ENCODE assay signal across 8 mouse cellular contexts in genomic region chr10:80227166-80227539, GRCm38 (mm10). TPM values are rescaled to one million over a fixed set of nuclear protein-coding genes. Genes with fewer than 3 reads are reported as not detected.
DNase-seq lines count a peak whose midpoint lies in the region; ATAC-seq and TF ChIP-seq lines count a peak whose summit lies in the region.

No protein-coding gene starts in this region.

- H3K36me3 ChIP-seq in embryonic facial prominence, embryonic 12.5 days, result peaks cover 29% of the 10 kb centered on the region
- H3K36me3 ChIP-seq in hindbrain, postnatal 0 days (ENCODE audit: insufficient read depth, low read length), result peaks cover 8% of the 10 kb centered on the region
- H3K36me3 ChIP-seq in myocyte (ENCODE audit: control insufficient read depth, insufficient read depth), result peaks cover 14% of the 10 kb centered on the region

- peak overlapping the region; percentile 94 for H3K9ac ChIP-seq in embryonic facial prominence, embryonic 12.5 days
- H3K9ac ChIP-seq in hindbrain, postnatal 0 days (replicated peaks; ENCODE audit: low read length), result peak overlapping the region; percentile 92

- H3ac ChIP-seq in myocyte (ENCODE audit: control insufficient read depth, insufficient read length), result peak overlapping the region; percentile 14

- peak overlapping the region; percentile 79 for H3K4me3 ChIP-seq in layer of hippocampus, adult 2 months
- H3K4me3 ChIP-seq in embryonic facial prominence, embryonic 12.5 days, result peak overlapping the region; percentile 83
- peak overlapping the region; percentile 73 for H3K4me3 ChIP-seq in hindbrain, postnatal 0 days (ENCODE audit: low read length)
- peak overlapping the region; percentile 33 for H3K4me3 ChIP-seq in myocyte

- no peak for ATAC-seq in embryonic facial prominence, embryonic 12.5 days (ENCODE audit: insufficient number of reproducible peaks, insufficient read depth, low FRiP score, low TSS enrichment)
- ATAC-seq in hindbrain, postnatal 0 days, result no peak; the same call in 1 of the 2 replicates

- H3K4me2 ChIP-seq in embryonic facial prominence, embryonic 12.5 days (replicated peaks), result peak overlapping the region; percentile 83
- peak overlapping the region; percentile 95 for H3K4me2 ChIP-seq in hindbrain, postnatal 0 days (ENCODE audit: low read depth, low read length)
- peak overlapping the region; percentile 98 for H3K4me2 ChIP-seq in myocyte (ENCODE audit: low read depth)

- peak overlapping the region; percentile 98 for H3K27ac ChIP-seq in layer of hippocampus, adult 2 months
- peak overlapping the region; percentile 96 for H3K27ac ChIP-seq in embryonic facial prominence, embryonic 12.5 days
- H3K27ac ChIP-seq in hindbrain, postnatal 0 days, result peak overlapping the region; percentile 97

- peaks cover 21% of the 10 kb centered on the region for H3K79me2 ChIP-seq in myocyte (ENCODE audit: control insufficient read depth, insufficient read depth)

- TF ChIP-seq POLR2A in myocyte (IDR thresholded peaks at IDR 0.05; ENCODE audit: insufficient read length, low read depth), result no peak

- TF ChIP-seq CTCF in layer of hippocampus, adult 2 months (conservative IDR thresholded peaks at IDR 0.05), result no peak
- no peak for TF ChIP-seq CTCF in hindbrain, postnatal 0 days (IDR thresholded peaks at IDR 0.05; ENCODE audit: low read depth)

- no peaks in the 10 kb centered on the region for H3K9me3 ChIP-seq in embryonic facial prominence, embryonic 12.5 days
- no peaks in the 10 kb centered on the region for H3K9me3 ChIP-seq in hindbrain, postnatal 0 days (ENCODE audit: low read length)

- WGBS in embryonic facial prominence, embryonic 12.5 days, result 5% methylated on average over 10 of the region's 10 CpGs
- 6% methylated on average over 10 of the region's 10 CpGs for WGBS in hindbrain, postnatal 0 days

- H3K27me3 ChIP-seq in embryonic facial prominence, embryonic 12.5 days, result no peaks in the 10 kb centered on the region
- H3K27me3 ChIP-seq in hindbrain, postnatal 0 days (ENCODE audit: insufficient read depth, low read length), result no peaks in the 10 kb centered on the region
- no peaks in the 10 kb centered on the region for H3K27me3 ChIP-seq in myocyte (ENCODE audit: control insufficient read depth, insufficient read depth, insufficient read length)

- peaks cover 36% of the 10 kb centered on the region for H3K4me1 ChIP-seq in embryonic facial prominence, embryonic 12.5 days
- H3K4me1 ChIP-seq in hindbrain, postnatal 0 days (ENCODE audit: insufficient read depth, low read length), result peaks cover 18% of the 10 kb centered on the region

- no peak for DNase-seq in layer of hippocampus, adult 2 months (ENCODE audit: low spot score in 2 of 2)
- DNase-seq in layer of hippocampus, postnatal 36 days, result no peak
- peak; percentile 23 for DNase-seq in hindbrain, postnatal 0 days (ENCODE audit: low spot score)
- no peak for DNase-seq in frontal cortex, postnatal 25 days (ENCODE audit: low spot score in 2 of 2)
- DNase-seq in adrenal gland, postnatal 25 days, result no peak
- DNase-seq in urinary bladder, postnatal 25 days (ENCODE audit: low spot score), result no peak

TF ChIP-seq in myocyte, 11 proteins besides CTCF, POLR2A, EP300 and RAD21:
- TF ChIP-seq TCF3 (IDR thresholded peaks at IDR 0.05; ENCODE audit: insufficient read length, low read depth) (no peak), MYOD1 (IDR thresholded peaks at IDR 0.05; ENCODE audit: control insufficient read depth in 1 of 3, insufficient read length in 2 of 3, low read depth in 2 of 3) (no peak), E2F4 (IDR thresholded peaks at IDR 0.05; ENCODE audit: insufficient read depth) (no peak), REST (IDR thresholded peaks at IDR 0.05; ENCODE audit: insufficient read depth, insufficient read length) (no peak), USF1 (IDR thresholded peaks at IDR 0.05; ENCODE audit: low read depth) (no peak), TCF12 (IDR thresholded peaks at IDR 0.05; ENCODE audit: insufficient read depth, poor library complexity, severe bottlenecking) (no peak), CEBPB (IDR thresholded peaks at IDR 0.05; ENCODE audit: insufficient read depth, poor library complexity, severe bottlenecking) (no peak), POLR2AphosphoS2 (IDR thresholded peaks at IDR 0.05; ENCODE audit: insufficient read length, low read depth) (no peak), MYOG (IDR thresholded peaks at IDR 0.05; ENCODE audit: control insufficient read depth in 1 of 3, insufficient read depth in 1 of 3, insufficient read length in 2 of 3, low read depth in 2 of 3) (no peak)

RNA-seq across cellular contexts. Expression of gene Mum1, which starts 0.9 kb away (rescaled TPM):
- total RNA-seq in layer of hippocampus, adult 2 months (2021), result 10 to 100 TPM; 41.4 to 49.6 TPM
- total RNA-seq in layer of hippocampus, postnatal 36 days (2021), result 10 to 100 TPM; 35.6 to 39.6 TPM
- polyA plus RNA-seq in embryonic facial prominence, embryonic 12.5 days (2016; fragmentation: Nextera tagmentation; extraction: Ambion mirVana), result 85.1 and 93.4 TPM in 2 replicates
- total RNA-seq in hindbrain, postnatal 0 days (2014; rRNA removed), result 41.5 and 49.3 TPM in 2 replicates
- polyA plus RNA-seq in hindbrain, postnatal 0 days (2015; fragmentation: Nextera tagmentation; extraction: Ambion mirVana), result 45.8 and 45.9 TPM in 2 replicates
- 30.7 TPM for polyA plus RNA-seq in myocyte (2012; fragmentation: generic; extraction: Trizol)
- total RNA-seq in adrenal gland, postnatal 25 days (2021), result 23.4 and 37.9 TPM in 2 replicates

RNA-seq across cellular contexts. Expression of gene Ndufs7, which starts 21.8 kb away (rescaled TPM):
- total RNA-seq in layer of hippocampus, adult 2 months (2021), result 100 to 1,000 TPM; 201 to 210 TPM
- total RNA-seq in layer of hippocampus, postnatal 36 days (2021), result 100 to 1,000 TPM; 199 to 204 TPM
- 260 and 269 TPM in 2 replicates for polyA plus RNA-seq in embryonic facial prominence, embryonic 12.5 days (2016; fragmentation: Nextera tagmentation; extraction: Ambion mirVana)
- total RNA-seq in hindbrain, postnatal 0 days (2014; rRNA removed), result 246 and 291 TPM in 2 replicates
- polyA plus RNA-seq in hindbrain, postnatal 0 days (2015; fragmentation: Nextera tagmentation; extraction: Ambion mirVana), result 410 and 430 TPM in 2 replicates
- 407 TPM for polyA plus RNA-seq in myocyte (2012; fragmentation: generic; extraction: Trizol)
- 238 and 243 TPM in 2 replicates for total RNA-seq in adrenal gland, postnatal 25 days (2021)

RNA-seq across cellular contexts. Expression of gene Gamt, which starts 33.7 kb away (rescaled TPM):
- total RNA-seq in layer of hippocampus, adult 2 months (2021), result 10 to 100 TPM; 29.8 to 33.1 TPM
- total RNA-seq in layer of hippocampus, postnatal 36 days (2021), result 10 to 100 TPM; 37.7 to 39.1 TPM
- polyA plus RNA-seq in embryonic facial prominence, embryonic 12.5 days (2016; fragmentation: Nextera tagmentation; extraction: Ambion mirVana), result 33.8 and 38.6 TPM in 2 replicates
- 40.9 and 44.5 TPM in 2 replicates for total RNA-seq in hindbrain, postnatal 0 days (2014; rRNA removed)
- polyA plus RNA-seq in hindbrain, postnatal 0 days (2015; fragmentation: Nextera tagmentation; extraction: Ambion mirVana), result 32.4 and 35.9 TPM in 2 replicates
- polyA plus RNA-seq in myocyte (2012; fragmentation: generic; extraction: Trizol), result 162 TPM
- total RNA-seq in adrenal gland, postnatal 25 days (2021), result 326 and 398 TPM in 2 replicates

RNA-seq across cellular contexts. Expression of gene Dazap1, which starts 34.1 kb away (rescaled TPM):
- total RNA-seq in layer of hippocampus, adult 2 months (2021), result 10 to 100 TPM; 91.2 to 95.4 TPM
- 100 to 1,000 TPM in 1 of 2 experiments, 10 to 100 TPM in 1; 82.6 to 100 TPM for total RNA-seq in layer of hippocampus, postnatal 36 days (2021)
- polyA plus RNA-seq in embryonic facial prominence, embryonic 12.5 days (2016; fragmentation: Nextera tagmentation; extraction: Ambion mirVana), result 70.7 and 71.8 TPM in 2 replicates
- total RNA-seq in hindbrain, postnatal 0 days (2014; rRNA removed), result 79.1 and 104 TPM in 2 replicates
- polyA plus RNA-seq in hindbrain, postnatal 0 days (2015; fragmentation: Nextera tagmentation; extraction: Ambion mirVana), result 38.5 and 39.4 TPM in 2 replicates
- 123 TPM for polyA plus RNA-seq in myocyte (2012; fragmentation: generic; extraction: Trizol)
- total RNA-seq in adrenal gland, postnatal 25 days (2021), result 111 and 117 TPM in 2 replicates

RNA-seq across cellular contexts. Expression of gene Efna2, which starts 47.9 kb away (rescaled TPM):
- 1 to 10 TPM; 7.1 to 9.7 TPM for total RNA-seq in layer of hippocampus, adult 2 months (2021)
- total RNA-seq in layer of hippocampus, postnatal 36 days (2021), result 1 to 10 TPM; 9.0 to 9.6 TPM
- polyA plus RNA-seq in embryonic facial prominence, embryonic 12.5 days (2016; fragmentation: Nextera tagmentation; extraction: Ambion mirVana), result 55.8 and 56.9 TPM in 2 replicates
- total RNA-seq in hindbrain, postnatal 0 days (2014; rRNA removed), result 24.0 and 32.8 TPM in 2 replicates
- polyA plus RNA-seq in hindbrain, postnatal 0 days (2015; fragmentation: Nextera tagmentation; extraction: Ambion mirVana), result 23.2 and 23.8 TPM in 2 replicates
- polyA plus RNA-seq in myocyte (2012; fragmentation: generic; extraction: Trizol), result 3.6 TPM
- 2.7 and 5.2 TPM in 2 replicates for total RNA-seq in adrenal gland, postnatal 25 days (2021)

Comparison
In these comparisons a context has a peak if more than half of its experiments do, and no peak if none do; other contexts are left out.
1. H3K4me3 ChIP-seq: peak in every context shown above with its lines; median percentile 83 in embryonic facial prominence, embryonic 12.5 days; 79 in layer of hippocampus, adult 2 months; 73 in hindbrain, postnatal 0 days; 33 in myocyte.